Mouse (Mus musculus): Measurements from ENCODE around the gene Htr7. TPM values are rescaled to one million over a fixed set of nuclear protein-coding genes. Genes with fewer than 3 reads are reported as not detected.

The Htr7 gene
- polyA plus RNA-seq, 1 experiment from 2014 or later = 0.67 TPM

GRCm38 (mm10) chr19:35924961-35925495 lies 132.3 kb downstream of the Htr7 start:
- Histone ChIP-seq H3K27me3 (no peaks in the 10 kb centered on the region), H3K4me3 (no peak overlapping the region), H3K36me3 (no peaks in the 10 kb centered on the region), H3K27ac (no peak overlapping the region), H3K4me2 (no peak overlapping the region), H3K9ac (no peak overlapping the region), H3K4me1 (no peaks in the 10 kb centered on the region), H3K9me3 (no peaks in the 10 kb centered on the region)
- WGBS = 49% methylated on average over 3 of the region's 3 CpGs
- ATAC-seq (ENCODE audit: insufficient number of reproducible peaks, low FRiP score, low TSS enrichment, low read depth) = no peak

DNA sequence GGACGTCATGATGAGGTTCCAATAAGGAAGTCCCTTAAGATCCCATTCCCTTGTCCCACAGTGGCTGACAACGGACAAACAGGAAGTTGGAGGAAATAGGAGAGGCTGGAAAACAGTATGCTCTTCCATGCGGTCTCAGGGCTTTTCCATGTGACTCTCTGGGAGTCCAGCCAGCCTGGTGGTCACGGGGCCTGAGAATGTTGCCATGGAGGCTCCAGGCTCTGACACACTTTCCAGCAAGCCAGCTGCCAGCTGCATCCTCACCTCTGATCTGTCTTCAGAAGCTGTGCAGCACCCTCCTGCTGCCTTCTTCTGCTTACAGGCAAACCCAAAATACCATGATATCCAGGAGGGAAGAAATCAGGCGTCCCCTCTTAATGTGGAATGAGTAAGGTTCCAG lies 132.9 kb downstream of the Htr7 start:
- H3K36me3 ChIP-seq = no peaks in the 10 kb centered on the region
- WGBS = 44% methylated on average over 5 of the region's 5 CpGs
- H3K9me3 ChIP-seq = no peaks in the 10 kb centered on the region
- H3K4me1 ChIP-seq = no peaks in the 10 kb centered on the region
- no peak overlapping the region for H3K4me2 ChIP-seq
- H3K9ac ChIP-seq = no peak overlapping the region
- H3K27ac ChIP-seq = no peak overlapping the region
- ATAC-seq (ENCODE audit: insufficient number of reproducible peaks, low FRiP score, low TSS enrichment, low read depth) = no peak
- no peak overlapping the region for H3K4me3 ChIP-seq
- H3K27me3 ChIP-seq = no peaks in the 10 kb centered on the region

Other genes starting within 250 kb of the Htr7 start
- 50.2 and 58.9 TPM in 2 replicates for gene Rpp30, start 26.2 kb upstream of the Htr7 start, polyA plus RNA-seq (2015; fragmentation: Nextera tagmentation; extraction: Ambion mirVana)
- gene Ankrd1, start 62.6 kb upstream of the Htr7 start, polyA plus RNA-seq (2015; fragmentation: Nextera tagmentation; extraction: Ambion mirVana) = 3.4 and 5.1 TPM in 2 replicates

Measured in limb, embryonic 15.5 days (tissue).